Mouse (Mus musculus) adrenal gland, adult (tissue): ENCODE measurements around the gene Cryzl1.

Source experiments
- DNase-seq, 2 experiments: peaks; one replicate each; pipeline ENCODE4 v3.0.0; 2022 to 2023; ENCODE audit warnings: low spot score in 1 of 2; ENCODE audit not compliant: inconsistent age in 2 of 2

Gene Cryzl1

GRCm38 (mm10) chr16:91740184-91740917 lies 11.6 kb upstream of the Cryzl1 start:
- peak in 1 of 2 experiments; percentile 60 for DNase-seq

GRCm38 (mm10) chr16:91738505-91738904 lies 9.7 kb upstream of the Cryzl1 start:
- DNase-seq: no peak

DNA sequence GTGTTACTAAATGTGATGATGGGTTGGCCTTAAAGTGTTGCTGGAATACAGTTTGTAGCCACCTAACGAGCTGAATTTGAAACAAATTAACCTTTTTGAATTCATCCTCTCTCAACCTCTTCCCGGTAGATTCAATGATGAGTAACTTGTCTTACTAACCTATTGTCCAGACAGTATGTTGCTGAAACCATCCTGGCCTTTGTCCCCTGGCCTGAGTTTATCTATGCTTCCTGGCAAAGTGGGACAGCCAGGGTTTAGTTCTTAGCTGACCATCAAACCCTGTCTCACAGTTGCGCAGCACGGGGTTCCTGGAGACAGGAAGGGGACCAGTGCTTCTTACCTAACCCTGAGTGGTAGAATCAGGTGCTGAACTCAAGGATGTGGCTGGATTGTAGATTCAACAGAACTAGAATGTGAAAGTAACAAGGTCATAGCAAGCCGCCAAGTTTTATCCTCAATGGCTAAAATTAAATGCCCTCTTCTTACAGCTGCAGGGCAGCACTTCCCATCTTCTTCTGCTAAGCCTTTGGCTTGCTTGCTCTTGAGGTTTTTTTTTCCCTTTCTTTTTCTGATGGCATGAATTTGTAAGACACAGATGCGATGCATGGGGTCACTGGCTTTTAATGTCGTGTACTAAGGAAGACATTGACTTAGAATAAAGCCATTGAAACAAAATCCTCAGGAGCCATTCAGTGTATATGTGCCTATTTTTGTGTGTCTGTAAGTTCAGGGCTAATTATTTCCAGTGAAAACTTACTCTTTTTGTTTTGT lies 7.5 kb upstream of the Cryzl1 start:
- DNase-seq: no peak

GRCm38 (mm10) chr16:91734771-91735170 lies 6.0 kb upstream of the Cryzl1 start:
- peak in 1 of 2 experiments; percentile 49 for DNase-seq

DNA sequence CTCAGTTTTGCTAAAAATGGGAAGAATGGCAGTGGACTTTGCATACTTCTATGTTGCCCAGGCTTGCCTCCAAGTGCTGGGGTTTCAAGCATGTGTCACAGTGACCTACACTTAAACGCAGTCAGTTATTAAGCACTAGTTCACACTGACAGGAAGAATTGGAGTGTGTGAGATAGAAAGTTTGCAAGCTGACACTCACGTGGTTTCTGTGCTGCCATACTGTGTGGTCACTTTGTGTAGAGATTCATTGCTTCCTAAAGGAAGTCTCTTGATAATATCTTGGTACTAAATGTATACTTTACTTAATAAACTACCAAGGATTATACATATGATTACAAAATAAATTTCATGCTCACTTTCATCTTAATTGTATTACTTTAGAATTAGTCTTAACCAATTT lies 4.0 kb upstream of the Cryzl1 start:
- no peak for DNase-seq

DNA sequence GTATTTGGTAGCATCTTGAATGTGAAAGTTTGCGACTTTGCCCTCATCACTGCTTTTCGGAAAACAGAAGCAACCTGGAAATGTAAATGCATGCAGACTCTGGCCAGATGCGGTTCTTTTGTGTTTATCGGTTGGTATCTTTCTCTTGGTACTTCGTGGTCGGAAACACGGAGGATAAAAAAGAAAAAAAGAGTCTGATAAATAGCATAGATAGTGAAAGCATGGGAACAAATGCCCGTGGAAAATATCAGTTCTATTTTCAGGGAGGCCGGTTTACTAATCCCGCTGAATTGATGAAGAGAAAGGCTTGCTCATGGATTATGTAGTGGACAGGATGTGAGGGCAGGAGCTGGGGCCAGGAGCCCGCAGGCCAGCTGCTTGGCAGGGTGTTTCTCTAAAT lies 1.7 kb upstream of the Cryzl1 start:
- DNase-seq: peak in 1 of 2 experiments; percentile 71

GRCm38 (mm10) chr16:91729821-91730441 lies 1.2 kb upstream of the Cryzl1 start:
- peak; percentile 57 to 84 for DNase-seq

DNA sequence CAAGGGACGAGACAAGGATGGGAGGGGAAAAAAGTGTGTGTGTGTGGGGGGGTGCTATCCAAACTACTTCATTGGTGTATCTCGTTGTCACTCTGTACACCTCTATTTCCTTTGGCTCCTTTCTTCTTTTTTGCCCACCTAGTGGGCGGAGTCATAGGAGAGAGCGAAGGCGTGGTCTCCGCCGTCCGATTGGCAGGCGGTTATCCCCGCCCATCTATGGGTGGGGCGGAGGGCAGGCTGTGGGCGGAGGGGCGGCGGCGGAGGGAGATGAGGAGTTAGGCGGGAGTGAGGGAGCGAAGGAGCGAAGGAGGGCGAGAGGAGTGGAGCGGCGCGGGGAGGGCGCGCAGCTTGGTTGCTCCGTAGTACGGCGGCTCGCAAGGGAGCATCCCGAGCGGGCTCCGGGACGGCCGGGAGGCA lies 299 bp upstream of the Cryzl1 start, which contains the start of gene Itsn1:
Gene Itsn1, plus strand, starts transcription at position 216 of the 417 bp plus-strand sequence.
- DNase-seq: peak in 1 of 2 experiments; percentile 99

- DNase-seq: peak; percentile 32 to 68
Observed at GRCm38 (mm10) chr16:91727433-91727832, 1.3 kb downstream of the Cryzl1 start.

DNA sequence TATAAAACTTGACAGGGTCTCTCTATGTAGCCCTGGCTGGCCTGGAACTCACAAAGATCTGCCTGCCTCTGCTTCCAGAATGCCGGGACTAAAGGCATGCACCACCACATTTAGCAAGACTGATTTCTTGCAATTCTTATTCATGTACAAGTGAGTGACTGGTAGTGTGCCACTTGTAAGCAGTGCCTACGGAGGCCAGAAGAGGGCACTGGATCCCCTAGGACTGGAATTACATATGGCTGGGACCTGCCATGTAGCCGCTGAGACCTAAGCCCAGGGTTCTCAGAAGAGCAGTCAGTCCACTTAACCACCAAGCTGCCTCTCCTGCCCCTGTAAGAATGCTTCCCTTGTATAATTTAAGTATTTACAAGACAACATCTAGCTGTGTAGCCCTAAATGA lies 4.5 kb downstream of the Cryzl1 start:
- DNase-seq: peak; percentile 64 to 87

DNA sequence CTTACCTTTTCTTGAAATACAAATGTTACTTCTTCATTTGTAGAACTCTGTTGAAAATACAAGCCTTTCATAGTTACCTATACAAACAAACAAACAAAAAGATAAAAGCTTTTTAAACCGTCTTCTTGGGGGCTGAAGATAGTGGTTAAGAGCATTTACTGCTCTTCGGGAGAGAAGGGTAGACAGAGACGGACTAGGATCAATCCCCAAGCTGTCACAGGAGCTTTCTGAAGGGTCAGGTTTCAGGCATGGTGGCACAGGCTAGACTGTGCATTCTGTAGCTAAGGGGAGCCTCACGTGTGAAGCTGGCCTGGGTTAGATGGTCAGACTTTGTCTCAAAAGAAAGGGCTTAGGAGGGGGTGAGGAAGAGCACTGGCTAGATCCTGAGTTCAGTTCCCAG lies 11.4 kb downstream of the Cryzl1 start:
- DNase-seq: no peak

GRCm38 (mm10) chr16:91716927-91717349 lies 11.8 kb downstream of the Cryzl1 start:
- DNase-seq: no peak

GRCm38 (mm10) chr16:91710241-91710640 lies 18.5 kb downstream of the Cryzl1 start:
- DNase-seq: no peak

GRCm38 (mm10) chr16:91704603-91705340 lies 24.0 kb downstream of the Cryzl1 start:
- no peak for DNase-seq

DNA sequence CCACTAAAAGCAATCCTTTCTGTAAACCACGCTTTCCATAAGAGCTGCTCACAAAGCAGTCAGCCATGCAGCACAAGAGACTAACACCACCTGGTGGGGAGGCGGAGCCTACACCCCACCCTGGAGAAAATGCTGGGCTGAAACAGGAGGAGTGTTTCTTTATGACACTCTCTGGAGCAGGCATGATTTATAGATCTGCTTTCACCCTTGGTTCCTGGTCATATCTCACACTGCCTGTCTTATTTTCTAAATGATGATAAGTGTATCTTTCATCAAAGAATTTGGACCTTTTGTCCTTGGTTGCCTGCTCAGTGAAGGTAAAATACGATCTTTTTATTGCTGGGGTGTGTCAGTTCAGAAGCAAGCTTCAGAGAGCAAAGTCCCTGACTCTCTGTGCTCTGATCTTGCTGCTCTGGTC lies 26.0 kb downstream of the Cryzl1 start:
- DNase-seq: peak in 1 of 2 experiments; percentile 54

GRCm38 (mm10) chr16:91701908-91702307 lies 26.9 kb downstream of the Cryzl1 start:
- no peak for DNase-seq

- DNase-seq: no peak
Observed at GRCm38 (mm10) chr16:91698995-91699394, 29.8 kb downstream of the Cryzl1 start.

DNA sequence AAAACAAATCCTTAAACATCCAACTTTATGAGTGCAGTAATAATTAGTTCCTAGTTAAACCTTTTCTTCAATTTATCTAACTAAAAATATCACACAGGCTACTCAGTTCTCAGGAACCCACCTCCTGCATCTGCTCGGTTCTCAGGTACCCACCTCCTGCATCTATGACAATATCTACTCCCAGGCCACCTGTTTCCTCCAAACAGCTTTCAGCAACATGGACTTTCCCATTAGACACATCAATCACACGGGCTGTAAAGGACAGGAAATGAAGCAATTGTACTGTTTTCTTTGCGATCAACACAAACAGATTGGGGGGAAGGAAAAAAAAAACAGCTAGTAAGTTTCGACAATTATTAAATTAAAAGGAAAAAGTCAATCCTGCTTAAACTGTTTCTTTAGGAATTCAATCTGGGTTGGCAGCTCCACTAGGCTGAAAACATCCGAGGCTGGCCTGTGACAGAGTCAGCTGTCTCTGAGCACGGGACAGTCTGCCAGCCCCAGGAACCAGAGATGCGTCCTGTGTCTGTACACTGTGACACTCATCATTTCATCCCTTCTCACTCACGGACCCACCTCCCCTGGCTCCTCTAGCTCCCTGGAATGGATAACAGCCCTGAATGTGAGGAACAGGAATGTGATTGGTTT lies 33.5 kb downstream of the Cryzl1 start:
- DNase-seq: peak in 1 of 2 experiments; percentile 42

DNA sequence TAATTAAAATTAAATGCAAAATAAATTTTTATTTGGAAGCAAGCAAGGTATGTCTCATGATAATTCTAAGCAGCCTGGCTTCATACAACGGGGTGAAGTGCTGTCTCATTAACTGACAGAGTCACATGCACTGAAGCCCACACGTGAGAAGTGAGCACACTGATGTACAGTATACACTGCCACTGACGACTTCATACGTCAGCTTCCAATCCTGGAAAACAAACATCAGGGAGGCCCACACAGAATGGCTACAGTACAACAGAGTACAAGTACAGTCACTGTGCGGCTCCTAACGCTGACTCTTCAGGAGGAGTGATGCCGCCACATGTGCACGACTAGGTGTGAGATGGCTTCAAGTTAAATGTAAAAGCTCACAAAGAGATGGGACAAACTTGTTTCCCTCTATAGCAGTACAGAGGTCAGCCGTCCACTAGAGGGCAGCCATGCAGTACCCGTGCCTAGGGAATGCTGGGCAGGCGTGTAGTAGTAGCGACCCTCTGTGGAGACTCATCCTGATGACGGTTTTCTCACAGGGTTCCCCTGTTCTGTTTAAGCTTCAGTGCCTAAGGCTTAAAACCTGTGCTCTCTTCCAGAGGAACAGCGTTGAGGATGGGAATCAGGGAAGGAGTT lies 34.2 kb downstream of the Cryzl1 start:
- peak; percentile 65 to 86 for DNase-seq

DNA sequence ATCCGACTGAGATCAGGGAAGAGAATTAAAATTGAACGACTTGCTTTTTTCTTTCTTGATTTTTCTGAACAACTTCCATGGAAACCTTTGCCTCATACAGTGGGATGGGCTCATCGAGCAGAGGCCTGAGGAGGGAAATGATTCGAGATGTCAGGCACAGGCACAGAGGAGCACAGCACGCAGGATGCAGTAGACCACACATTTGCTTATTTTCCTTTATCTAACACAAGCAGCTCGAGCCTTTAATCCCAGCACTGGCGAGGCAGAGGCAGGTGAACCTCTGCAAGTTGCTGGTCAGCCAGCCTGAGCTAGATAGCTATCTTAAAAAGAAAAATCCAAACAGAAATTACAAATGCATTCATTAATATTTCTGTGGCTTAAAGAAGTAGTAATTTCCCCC lies 39.0 kb downstream of the Cryzl1 start:
- no peak for DNase-seq
